Mouse (Mus musculus) hindbrain, embryonic 14.5 days (tissue): ENCODE data around the gene Cactin. TPM values are rescaled to one million over a fixed set of nuclear protein-coding genes. Genes with fewer than 3 reads are reported as not detected.

Experiments
- ATAC-seq: fragments of 200-750 bp; cut with Nextera tagmentation; 2 replicates; pipeline ENCODE4 v1.8.0; 2017; ENCODE audit warnings: moderate number of reproducible peaks, mild to moderate bottlenecking, moderate TSS enrichment, moderate library complexity; ENCODE audit not compliant: low FRiP score
- DNase-seq: peaks from one replicate; pipeline ENCODE4 v3.0.0-alpha.2; 2015; ENCODE audit warnings: low spot score
- H3K27ac ChIP-seq: fragments of 300-500 bp; sonication (generic); 2 replicates; pipeline ENCODE4 v1.5.1; 2014; ENCODE audit warnings: mild to moderate bottlenecking, moderate library complexity
- H3K27me3 ChIP-seq: fragments of 300-500 bp; sonication (generic); 2 replicates; pipeline ENCODE4 v1.6.1; 2014; ENCODE audit warnings: mild to moderate bottlenecking, low read length, mixed read lengths; ENCODE audit not compliant: control insufficient read depth, insufficient read depth
- H3K36me3 ChIP-seq: fragments of 300-500 bp; sonication (generic); replicated peaks from 2 replicates; pipeline ENCODE4 v1.6.1; 2014; ENCODE audit not compliant: control insufficient read depth, insufficient read depth
- H3K4me1 ChIP-seq: fragments of 300-500 bp; sonication (generic); replicated peaks from 2 replicates; pipeline ENCODE4 v1.6.1; 2014; ENCODE audit warnings: antibody characterized with exemption, low read length, mixed read lengths; ENCODE audit not compliant: control insufficient read depth, insufficient read depth
- H3K4me2 ChIP-seq: fragments of 300-500 bp; sonication (generic); replicated peaks from 2 replicates; pipeline ENCODE4 v1.6.1; 2014; ENCODE audit warnings: mild to moderate bottlenecking, moderate library complexity
- H3K4me3 ChIP-seq: fragments of 300-500 bp; sonication (generic); replicated peaks from 2 replicates; pipeline ENCODE4 v1.5.1; 2014; ENCODE audit warnings: mild to moderate bottlenecking, low read length
- H3K9ac ChIP-seq: fragments of 300-500 bp; sonication (generic); 2 replicates; pipeline ENCODE4 v1.6.1; 2014
- H3K9me3 ChIP-seq: fragments of 300-500 bp; sonication (generic); 2 replicates; pipeline ENCODE4 v1.6.1; 2016; ENCODE audit warnings: low read length; ENCODE audit not compliant: control insufficient read depth
- WGBS: fragments of 180-500 bp; shearing (Covaris S2); extraction: QIAGEN DNeasy Blood & Tissue Kit; methylation state at CpG from one replicate; pipeline ENCODE4 v1.1.7; 2014; 5-methylcytosine and 5-hydroxymethylcytosine counted together
- polyA plus RNA-seq: library from polyadenylated mRNA; unstranded; fragments of >200 nt; fragmentation: Nextera tagmentation; extraction: Ambion mirVana; gene quantifications from 2 replicates; pipeline ENCODE4 v1.2.1, GENCODE M21; 2014

The Cactin gene
- polyA plus RNA-seq, 1 experiment from 2014 or later = 18.7 TPM

GRCm38 (mm10) chr10:81345162-81345534, 24.2 kb downstream of the Cactin start:
- Histone ChIP-seq H3K4me3 (no peak overlapping the region), H3K36me3 (no peaks in the 10 kb centered on the region), H3K27me3 (peaks cover 55% of the 10 kb centered on the region), H3K9me3 (no peaks in the 10 kb centered on the region), H3K9ac (no peak overlapping the region), H3K27ac (no peak overlapping the region), H3K4me1 (peaks cover 16% of the 10 kb centered on the region), H3K4me2 (no peak overlapping the region)
- ATAC-seq = no peak
- DNase-seq = no peak
- WGBS = 85% methylated on average over 4 of the region's 4 CpGs

GRCm38 (mm10) chr10:81346453-81347067, 25.7 kb downstream of the Cactin start:
- H3K4me2 ChIP-seq = peak overlapping the region; percentile 48
- peaks cover 48% of the 10 kb centered on the region for H3K27me3 ChIP-seq
- H3K4me1 ChIP-seq = peaks cover 16% of the 10 kb centered on the region
- 0 out of 2 replicates have a peak overlapping the region, but pooled peaks have one; percentile 1 for H3K9ac ChIP-seq
- H3K27ac ChIP-seq = no peak overlapping the region
- peak; percentile 72 for DNase-seq
- H3K36me3 ChIP-seq = no peaks in the 10 kb centered on the region
- H3K9me3 ChIP-seq = no peaks in the 10 kb centered on the region
- WGBS = 7% methylated on average over 54 of the region's 55 CpGs
- ATAC-seq = no peak
- H3K4me3 ChIP-seq = peak overlapping the region; percentile 24

GRCm38 (mm10) chr10:81349146-81349545, 28.2 kb downstream of the Cactin start:
- Histone ChIP-seq H3K27me3 (peaks cover 23% of the 10 kb centered on the region), H3K4me1 (peaks cover 10% of the 10 kb centered on the region; the same call in 1 of the 2 replicates), H3K27ac (no peak overlapping the region), H3K9me3 (no peaks in the 10 kb centered on the region), H3K4me3 (peak overlapping the region; percentile 61), H3K4me2 (peak overlapping the region; percentile 89), H3K36me3 (no peaks in the 10 kb centered on the region), H3K9ac (no peak overlapping the region)
- no peak for ATAC-seq
- 10% methylated on average over 12 of the region's 12 CpGs for WGBS
- no peak for DNase-seq

- Histone ChIP-seq H3K4me2 (peak overlapping the region; percentile 89), H3K4me3 (peak overlapping the region; percentile 61), H3K4me1 (peaks cover 10% of the 10 kb centered on the region; the same call in 1 of the 2 replicates), H3K27ac (no peak overlapping the region), H3K27me3 (peaks cover 15% of the 10 kb centered on the region), H3K36me3 (no peaks in the 10 kb centered on the region), H3K9ac (peak overlapping the region; percentile 62), H3K9me3 (no peaks in the 10 kb centered on the region)
- WGBS = under 1% methylated on average over 29 of the region's 29 CpGs
- no peak for DNase-seq
- ATAC-seq = peak; percentile 8; the same call in 1 of the 2 replicates
Observed at GRCm38 (mm10) chr10:81349961-81350350, 29.1 kb downstream of the Cactin start.

GRCm38 (mm10) chr10:81350351-81351063, 29.6 kb downstream of the Cactin start, which contains the start of gene Hmg20b:
Gene Hmg20b, minus strand, starts transcription at chr10:81350480.
- H3K9ac ChIP-seq = peak within 1 kb of the TSS; percentile 62
- H3K4me3 ChIP-seq = peak within 1 kb of the TSS; percentile 61
- 0 out of 2 replicates have a peak within 1 kb of the TSS, but pooled peaks have one; percentile 43 for H3K27ac ChIP-seq
- ATAC-seq (peak; percentile 96), DNase-seq (peak; percentile 98)
- no peaks in the 10 kb centered on the region for H3K36me3 ChIP-seq
- H3K9me3 ChIP-seq = no peaks in the 10 kb centered on the region
- H3K27me3 ChIP-seq = peaks cover 10% of the 10 kb centered on the region
- peaks cover 10% of the 10 kb centered on the region; the same call in 1 of the 2 replicates for H3K4me1 ChIP-seq
- WGBS = under 1% methylated on average over 54 of the region's 54 CpGs
- peak within 1 kb of the TSS; percentile 89 for H3K4me2 ChIP-seq

GRCm38 (mm10) chr10:81351678-81352291, 30.9 kb downstream of the Cactin start:
- peaks cover 7% of the 10 kb centered on the region for H3K27me3 ChIP-seq
- DNase-seq = no peak
- no peaks in the 10 kb centered on the region for H3K36me3 ChIP-seq
- H3K9me3 ChIP-seq = no peaks in the 10 kb centered on the region
- peaks cover 11% of the 10 kb centered on the region for H3K4me1 ChIP-seq
- no peak overlapping the region; the same call in 1 of the 2 replicates for H3K4me3 ChIP-seq
- ATAC-seq = no peak
- 30% methylated on average over 9 of the region's 9 CpGs for WGBS
- H3K27ac ChIP-seq = no peak overlapping the region
- no peak overlapping the region for H3K9ac ChIP-seq
- H3K4me2 ChIP-seq = no peak overlapping the region

- Histone ChIP-seq H3K4me2 (no peak overlapping the region), H3K27me3 (no peaks in the 10 kb centered on the region), H3K4me1 (peaks cover 19% of the 10 kb centered on the region), H3K9ac (no peak overlapping the region), H3K36me3 (no peaks in the 10 kb centered on the region), H3K27ac (no peak overlapping the region), H3K4me3 (no peak overlapping the region), H3K9me3 (no peaks in the 10 kb centered on the region)
- no peak for DNase-seq
- 70% methylated on average over 9 of the region's 9 CpGs for WGBS
- ATAC-seq = no peak
Observed at GRCm38 (mm10) chr10:81354738-81355477, 34.0 kb downstream of the Cactin start.

GRCm38 (mm10) chr10:81355533-81355932, 34.6 kb downstream of the Cactin start:
- DNase-seq = no peak
- Histone ChIP-seq H3K27ac (no peak overlapping the region), H3K27me3 (no peaks in the 10 kb centered on the region), H3K36me3 (0 out of 2 replicates have a peak, but pooled peaks cover 2% of the 10 kb centered on the region), H3K9ac (no peak overlapping the region), H3K4me2 (no peak overlapping the region), H3K4me3 (no peak overlapping the region), H3K4me1 (peaks cover 18% of the 10 kb centered on the region), H3K9me3 (no peaks in the 10 kb centered on the region)
- no peak for ATAC-seq
- 90% methylated on average over 4 of the region's 4 CpGs for WGBS
